Mouse (Mus musculus) testis, adult 2 months (tissue): ENCODE data around the gene B4galnt1.

ENCODE experiments used
- CTCF ChIP-seq: fragments of 200-500 bp; IDR thresholded peaks from 2 replicates; pipeline ENCODE4 v1.5.1; 2012; ENCODE audit warnings: low read depth, mild to moderate bottlenecking, inconsistent platforms, low read length, moderate library complexity; ENCODE audit not compliant: control insufficient read depth, insufficient read depth, insufficient replicate concordance
- POLR2A ChIP-seq: fragments of 200-500 bp; IDR thresholded peaks from 2 replicates; pipeline ENCODE4 v1.6.1; 2012; ENCODE audit warnings: low read depth, mild to moderate bottlenecking, inconsistent platforms, low read length, moderate library complexity; ENCODE audit not compliant: control insufficient read depth

GRCm38 (mm10) chr10:127210961-127211405 is 46.0 kb downstream of the B4galnt1 start:
- TF ChIP-seq CTCF (no peak), POLR2A (no peak)
